Mouse (Mus musculus) stomach, postnatal 0 days (tissue): ENCODE measurements around the gene Cfap58.

Source experiments
- CTCF ChIP-seq: IDR thresholded peaks from 2 replicates; pipeline ENCODE4 v1.5.1; 2016; ENCODE audit warnings: antibody characterized with exemption, low read depth, mild to moderate bottlenecking, moderate library complexity
- EP300 ChIP-seq: optimal IDR thresholded peaks from 2 replicates; pipeline ENCODE3; 2016; ENCODE audit warnings: antibody characterized with exemption

DNA sequence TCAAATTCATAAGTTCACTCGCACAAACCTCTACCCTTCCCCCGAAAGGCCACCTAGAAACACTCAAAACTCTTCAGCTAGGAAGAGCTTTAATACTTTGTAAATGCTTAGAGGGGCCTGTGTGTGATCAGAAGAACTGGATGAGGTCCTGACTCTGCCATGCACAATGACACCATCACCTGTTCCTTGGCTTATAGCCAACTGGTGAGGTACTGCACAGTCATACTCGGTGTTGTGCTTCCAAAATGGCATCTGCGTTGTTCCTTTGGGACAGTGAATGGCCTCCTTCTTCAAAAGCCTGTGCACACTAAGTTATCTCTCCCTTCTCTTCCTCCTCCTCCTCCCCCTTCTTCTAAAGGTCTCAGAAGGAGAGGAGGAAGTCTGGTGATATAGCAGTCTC is 26.7 kb upstream of the Cfap58 start:
- TF ChIP-seq CTCF (no peak), EP300 (no peak)
